Mouse (Mus musculus): Measurements from ENCODE around the gene Dnah1. TPM values are rescaled to one million over a fixed set of nuclear protein-coding genes. Genes with fewer than 3 reads are reported as not detected.

Gene Dnah1
- total RNA-seq, 1 experiment from 2014 or later = 0.23 TPM

Other genes with a start within 250 kb of the Dnah1 start
- gene Smim4, start 194.9 kb downstream of the Dnah1 start, total RNA-seq (2017) = 23.6 and 45.1 TPM in 2 replicates
- gene Nt5dc2, start 192.8 kb downstream of the Dnah1 start, total RNA-seq (2017) = 88.3 and 112 TPM in 2 replicates
- gene Stab1, start 155.3 kb downstream of the Dnah1 start, total RNA-seq (2017) = not detected in 2 replicates
- gene Tnnc1, start 115.6 kb downstream of the Dnah1 start, total RNA-seq (2017) = not detected in 2 replicates
- 82.3 and 114 TPM in 2 replicates for gene Nisch, start 107.0 kb downstream of the Dnah1 start, total RNA-seq (2017)
- gene Sema3g, start 106.0 kb downstream of the Dnah1 start, total RNA-seq (2017) = not detected in 2 replicates
- 15.6 and 16.7 TPM in 2 replicates for gene Phf7, start 72.6 kb downstream of the Dnah1 start, total RNA-seq (2017)
- gene Bap1, start 72.4 kb downstream of the Dnah1 start, total RNA-seq (2017) = 39.8 and 64.6 TPM in 2 replicates
- 53.2 and 59.4 TPM in 2 replicates for gene Capn7, start 12.7 kb upstream of the Dnah1 start, total RNA-seq (2017)
- gene Sh3bp5, start 112.2 kb upstream of the Dnah1 start, total RNA-seq (2017) = 4.0 and 6.2 TPM in 2 replicates
- gene Eaf1, start 170.5 kb upstream of the Dnah1 start, total RNA-seq (2017) = 19.3 and 23.2 TPM in 2 replicates
- 66.3 and 72.4 TPM in 2 replicates for gene Mettl6, start 171.1 kb upstream of the Dnah1 start, total RNA-seq (2017)

All from common myeloid progenitor, adult 5-6 weeks (primary cell).